Mouse (Mus musculus): ENCODE measurements at regions not wholly inside any gene's neighbourhood (a gene's known extent, or its start where the extent isn't known, plus 50 kb on each side); places are given as distances from the start of the nearest gene placed in this dataset.

- H3K4me3 ChIP-seq = no peak overlapping the region
- no peak overlapping the region for H3K4me2 ChIP-seq (ENCODE audit: low read depth)
- H3K79me2 ChIP-seq (ENCODE audit: control insufficient read depth, insufficient read depth) = no peaks in the 10 kb centered on the region
- H3ac ChIP-seq (ENCODE audit: control insufficient read depth, insufficient read length) = no peak overlapping the region
- TF ChIP-seq POLR2AphosphoS2 (IDR thresholded peaks at IDR 0.05; ENCODE audit: insufficient read length, low read depth) = no peak
- no peak for TF ChIP-seq TCF3 (IDR thresholded peaks at IDR 0.05; ENCODE audit: insufficient read length, low read depth)
- no peak for TF ChIP-seq USF1 (IDR thresholded peaks at IDR 0.05; ENCODE audit: low read depth)
- no peak for TF ChIP-seq CEBPB (IDR thresholded peaks at IDR 0.05; ENCODE audit: insufficient read depth, poor library complexity, severe bottlenecking)
- no peak for TF ChIP-seq E2F4 (IDR thresholded peaks at IDR 0.05; ENCODE audit: insufficient read depth)
- no peak for TF ChIP-seq MAX (IDR thresholded peaks at IDR 0.05; ENCODE audit: low read depth)
- no peak for TF ChIP-seq REST (IDR thresholded peaks at IDR 0.05; ENCODE audit: insufficient read depth, insufficient read length)
- no peak for TF ChIP-seq SRF (IDR thresholded peaks at IDR 0.05; ENCODE audit: control insufficient read depth, insufficient read length, low read depth)
- no peak for TF ChIP-seq MYOG (IDR thresholded peaks at IDR 0.05; ENCODE audit: control insufficient read depth in 1 of 3, insufficient read depth in 1 of 3, insufficient read length in 2 of 3, low read depth in 2 of 3)
- no peak for TF ChIP-seq TCF12 (IDR thresholded peaks at IDR 0.05; ENCODE audit: insufficient read depth, poor library complexity, severe bottlenecking)
- TF ChIP-seq MYOD1 (IDR thresholded peaks at IDR 0.05; ENCODE audit: control insufficient read depth in 1 of 3, insufficient read length in 2 of 3, low read depth in 2 of 3) = no peak
- no peak for TF ChIP-seq POLR2A (IDR thresholded peaks at IDR 0.05; ENCODE audit: insufficient read length, low read depth)
- H3K36me3 ChIP-seq (ENCODE audit: control insufficient read depth, insufficient read depth) = no peaks in the 10 kb centered on the region
- no peaks in the 10 kb centered on the region for H3K27me3 ChIP-seq (ENCODE audit: control insufficient read depth, insufficient read depth, insufficient read length)
Measured at GRCm38 (mm10) chr3:37882417-37882816, 158.1 kb upstream of the Gm5148 start.

GRCm38 (mm10) chr3:37881016-37881415 is 156.7 kb upstream of the Gm5148 start:
- Histone ChIP-seq H3ac (ENCODE audit: control insufficient read depth, insufficient read length) (no peak overlapping the region), H3K79me2 (ENCODE audit: control insufficient read depth, insufficient read depth) (no peaks in the 10 kb centered on the region), H3K27me3 (ENCODE audit: control insufficient read depth, insufficient read depth, insufficient read length) (no peaks in the 10 kb centered on the region), H3K4me2 (ENCODE audit: low read depth) (no peak overlapping the region), H3K36me3 (ENCODE audit: control insufficient read depth, insufficient read depth) (no peaks in the 10 kb centered on the region), H3K4me3 (no peak overlapping the region)
- TF ChIP-seq POLR2A (IDR thresholded peaks at IDR 0.05; ENCODE audit: insufficient read length, low read depth) (no peak), REST (IDR thresholded peaks at IDR 0.05; ENCODE audit: insufficient read depth, insufficient read length) (no peak), TCF3 (IDR thresholded peaks at IDR 0.05; ENCODE audit: insufficient read length, low read depth) (no peak), USF1 (IDR thresholded peaks at IDR 0.05; ENCODE audit: low read depth) (no peak), MYOD1 (IDR thresholded peaks at IDR 0.05; ENCODE audit: control insufficient read depth in 1 of 3, insufficient read length in 2 of 3, low read depth in 2 of 3) (no peak), POLR2AphosphoS2 (IDR thresholded peaks at IDR 0.05; ENCODE audit: insufficient read length, low read depth) (no peak)

- no peak for TF ChIP-seq MYOD1 (IDR thresholded peaks at IDR 0.05; ENCODE audit: control insufficient read depth in 1 of 3, insufficient read length in 2 of 3, low read depth in 2 of 3)
- no peak for TF ChIP-seq REST (IDR thresholded peaks at IDR 0.05; ENCODE audit: insufficient read depth, insufficient read length)
- no peak for TF ChIP-seq E2F4 (IDR thresholded peaks at IDR 0.05; ENCODE audit: insufficient read depth)
- TF ChIP-seq SRF (IDR thresholded peaks at IDR 0.05; ENCODE audit: control insufficient read depth, insufficient read length, low read depth) = no peak
- no peak for TF ChIP-seq MYOG (IDR thresholded peaks at IDR 0.05; ENCODE audit: control insufficient read depth in 1 of 3, insufficient read depth in 1 of 3, insufficient read length in 2 of 3, low read depth in 2 of 3)
- TF ChIP-seq USF1 (IDR thresholded peaks at IDR 0.05; ENCODE audit: low read depth) = no peak
- TF ChIP-seq TCF12 (IDR thresholded peaks at IDR 0.05; ENCODE audit: insufficient read depth, poor library complexity, severe bottlenecking) = no peak
- no peak for TF ChIP-seq MAX (IDR thresholded peaks at IDR 0.05; ENCODE audit: low read depth)
- TF ChIP-seq POLR2AphosphoS2 (IDR thresholded peaks at IDR 0.05; ENCODE audit: insufficient read length, low read depth) = no peak
- no peak for TF ChIP-seq POLR2A (IDR thresholded peaks at IDR 0.05; ENCODE audit: insufficient read length, low read depth)
- TF ChIP-seq TCF3 (IDR thresholded peaks at IDR 0.05; ENCODE audit: insufficient read length, low read depth) = no peak
- TF ChIP-seq CEBPB (IDR thresholded peaks at IDR 0.05; ENCODE audit: insufficient read depth, poor library complexity, severe bottlenecking) = no peak
- Histone ChIP-seq H3K4me3 (no peak overlapping the region), H3ac (ENCODE audit: control insufficient read depth, insufficient read length) (no peak overlapping the region), H3K36me3 (ENCODE audit: control insufficient read depth, insufficient read depth) (no peaks in the 10 kb centered on the region), H3K27me3 (ENCODE audit: control insufficient read depth, insufficient read depth, insufficient read length) (no peaks in the 10 kb centered on the region), H3K79me2 (ENCODE audit: control insufficient read depth, insufficient read depth) (no peaks in the 10 kb centered on the region), H3K4me2 (ENCODE audit: low read depth) (no peak overlapping the region)
Measured at GRCm38 (mm10) chr3:37879056-37879455, 154.8 kb upstream of the Gm5148 start.

- no peak overlapping the region for H3K4me3 ChIP-seq
- H3K36me3 ChIP-seq (ENCODE audit: control insufficient read depth, insufficient read depth) = no peaks in the 10 kb centered on the region
- H3K4me2 ChIP-seq (ENCODE audit: low read depth) = peak overlapping the region; percentile 43
- H3ac ChIP-seq (ENCODE audit: control insufficient read depth, insufficient read length) = no peak overlapping the region
- peak; percentile 42; the same call in 1 of the 2 replicates for TF ChIP-seq CEBPB (IDR thresholded peaks at IDR 0.05; ENCODE audit: insufficient read depth, poor library complexity, severe bottlenecking)
- TF ChIP-seq USF1 (IDR thresholded peaks at IDR 0.05; ENCODE audit: low read depth) = no peak
- no peaks in the 10 kb centered on the region for H3K79me2 ChIP-seq (ENCODE audit: control insufficient read depth, insufficient read depth)
- no peaks in the 10 kb centered on the region for H3K27me3 ChIP-seq (ENCODE audit: control insufficient read depth, insufficient read depth, insufficient read length)
Measured at GRCm38 (mm10) chr3:37876016-37876765, 151.9 kb upstream of the Gm5148 start.

- no peaks in the 10 kb centered on the region for H3K79me2 ChIP-seq (ENCODE audit: control insufficient read depth, insufficient read depth)
- TF ChIP-seq TCF12 (IDR thresholded peaks at IDR 0.05; ENCODE audit: insufficient read depth, poor library complexity, severe bottlenecking) = peak; percentile 72
- no peak for TF ChIP-seq USF1 (IDR thresholded peaks at IDR 0.05; ENCODE audit: low read depth)
- TF ChIP-seq POLR2AphosphoS2 (IDR thresholded peaks at IDR 0.05; ENCODE audit: insufficient read length, low read depth) = no peak
- no peak for TF ChIP-seq REST (IDR thresholded peaks at IDR 0.05; ENCODE audit: insufficient read depth, insufficient read length)
- peak; percentile 60 to 92 (median 72) for TF ChIP-seq MYOG (IDR thresholded peaks at IDR 0.05; ENCODE audit: control insufficient read depth in 1 of 3, insufficient read depth in 1 of 3, insufficient read length in 2 of 3, low read depth in 2 of 3)
- no peak for TF ChIP-seq POLR2A (IDR thresholded peaks at IDR 0.05; ENCODE audit: insufficient read length, low read depth)
- TF ChIP-seq TCF3 (IDR thresholded peaks at IDR 0.05; ENCODE audit: insufficient read length, low read depth) = peak; percentile 21
- TF ChIP-seq MYOD1 (IDR thresholded peaks at IDR 0.05; ENCODE audit: control insufficient read depth in 1 of 3, insufficient read length in 2 of 3, low read depth in 2 of 3) = peak; percentile 81 to 94 (median 86)
- no peak for TF ChIP-seq SRF (IDR thresholded peaks at IDR 0.05; ENCODE audit: control insufficient read depth, insufficient read length, low read depth)
- no peak for TF ChIP-seq CEBPB (IDR thresholded peaks at IDR 0.05; ENCODE audit: insufficient read depth, poor library complexity, severe bottlenecking)
- TF ChIP-seq MAX (IDR thresholded peaks at IDR 0.05; ENCODE audit: low read depth) = no peak
- no peak for TF ChIP-seq E2F4 (IDR thresholded peaks at IDR 0.05; ENCODE audit: insufficient read depth)
- no peak overlapping the region for H3ac ChIP-seq (ENCODE audit: control insufficient read depth, insufficient read length)
- no peak overlapping the region for H3K4me3 ChIP-seq
- H3K36me3 ChIP-seq (ENCODE audit: control insufficient read depth, insufficient read depth) = no peaks in the 10 kb centered on the region
- H3K27me3 ChIP-seq (ENCODE audit: control insufficient read depth, insufficient read depth, insufficient read length) = no peaks in the 10 kb centered on the region
- peak overlapping the region; percentile 43 for H3K4me2 ChIP-seq (ENCODE audit: low read depth)
Measured at GRCm38 (mm10) chr3:37875331-37876015, 151.2 kb upstream of the Gm5148 start.

Measured in myocyte (in vitro differentiated cells).